Mouse (Mus musculus): ENCODE measurements at regions not wholly inside any gene's neighbourhood (a gene's known extent, or its start where the extent isn't known, plus 50 kb on each side); places are given as distances from the start of the nearest gene placed in this dataset.

- TF ChIP-seq CTCF (IDR thresholded peaks at IDR 0.05; ENCODE audit: insufficient read depth, low read length) (no peak), POLR2A (IDR thresholded peaks at IDR 0.05; ENCODE audit: borderline replicate concordance, extremely low read depth, low read depth, low read length) (no peak)
Observed at GRCm38 (mm10) chr11:45752791-45753190, 99.1 kb upstream of the Clint1 start.

Data from lung, adult 2 months (tissue).